Mouse (Mus musculus): ENCODE results near the gene Mknk1. TPM values are rescaled to one million over a fixed set of nuclear protein-coding genes. Genes with fewer than 3 reads are reported as not detected.
A peak's percentile ranks its signal among the peaks of the same experiment; 100 is the strongest.

Gene Mknk1
- total and polyA plus RNA-seq, 3 experiments: 25.8 to 38.5 TPM; not detected in 1

- H3K36me3 ChIP-seq (ENCODE audit: control insufficient read depth in 1 of 2, insufficient read depth in 2 of 2, low read length in 2 of 2): peaks cover 8 to 28% of the 10 kb centered on the region in 2 experiments
These were observed 18.4 kb downstream of the Mknk1 start for GRCm38 (mm10) chr4:115857293-115857883.

GRCm38 (mm10) chr4:115863352-115863751 is 24.4 kb downstream of the Mknk1 start:
- H3K36me3 ChIP-seq (ENCODE audit: control insufficient read depth in 1 of 2, insufficient read depth in 2 of 2, low read length in 2 of 2): peaks cover under 1 to 14% of the 10 kb centered on the region in 2 experiments; a peak in 3 of 4 replicates
- no peak overlapping the region for H3K9ac ChIP-seq (ENCODE audit: control insufficient read depth, low read depth, low read length, poor library complexity, severe bottlenecking)
- H3K9me3 ChIP-seq (replicated peaks; ENCODE audit: insufficient read depth, low read length): no peaks in the 10 kb centered on the region

More at GRCm38 (mm10) chr4:115857293-115857883, 18.4 kb downstream of the Mknk1 start:
- TF ChIP-seq POLR2A (IDR thresholded peaks at IDR 0.05; ENCODE audit: control insufficient read depth in 1 of 2, insufficient read depth in 1 of 2, low read depth in 1 of 2, low read length in 2 of 2, poor library complexity in 1 of 2) (no peak), GATA1 (IDR thresholded peaks at IDR 0.05; ENCODE audit: low read depth, low read length) (0 out of 2 replicates have a peak, but pooled peaks have one; percentile 19), SMC3 (IDR thresholded peaks at IDR 0.05; ENCODE audit: low read depth, low read length) (no peak), JUND (IDR thresholded peaks at IDR 0.05; ENCODE audit: low read depth, low read length) (0 out of 2 replicates have a peak, but pooled peaks have one; percentile 12), NELFE (IDR thresholded peaks at IDR 0.05; ENCODE audit: low read depth, low read length) (no peak), E2F4 (IDR thresholded peaks at IDR 0.05; ENCODE audit: borderline replicate concordance, low read depth, low read length) (no peak), USF2 (IDR thresholded peaks at IDR 0.05; ENCODE audit: borderline replicate concordance in 1 of 2, insufficient read depth in 1 of 2, low read depth in 1 of 2, low read length in 2 of 2) (no peak), UBTF (IDR thresholded peaks at IDR 0.05; ENCODE audit: borderline replicate concordance, insufficient read depth, low read depth, low read length) (no peak), GABPA (IDR thresholded peaks at IDR 0.05; ENCODE audit: low read depth, low read length) (no peak), MYC (IDR thresholded peaks at IDR 0.05; ENCODE audit: low read depth, low read length) (no peak), ZNF384 (IDR thresholded peaks at IDR 0.05; ENCODE audit: low read depth, low read length) (no peak), POLR2AphosphoS5 (IDR thresholded peaks at IDR 0.05; ENCODE audit: borderline replicate concordance, low read depth, low read length) (no peak), MXI1 (IDR thresholded peaks at IDR 0.05; ENCODE audit: low read depth, low read length) (no peak; the same call in 1 of the 2 replicates), EP300 (IDR thresholded peaks at IDR 0.05; ENCODE audit: low read depth in 1 of 2, low read length in 2 of 2) (peak; percentile 35 to 72; a peak in 2 of 4 replicates), MAZ (IDR thresholded peaks at IDR 0.05; ENCODE audit: low read depth, low read length) (no peak), MYB (IDR thresholded peaks at IDR 0.05; ENCODE audit: low read depth, low read length) (no peak), POLR2AphosphoS2 (IDR thresholded peaks at IDR 0.05; ENCODE audit: low read length) (no peak), TCF12 (IDR thresholded peaks at IDR 0.05; ENCODE audit: low read depth, low read length) (peak; percentile 81), RAD21 (IDR thresholded peaks at IDR 0.05; ENCODE audit: low read depth, low read length) (no peak), CHD2 (IDR thresholded peaks at IDR 0.05; ENCODE audit: low read length) (no peak), CHD1 (IDR thresholded peaks at IDR 0.05; ENCODE audit: low read depth, low read length) (no peak), USF1 (IDR thresholded peaks at IDR 0.05; ENCODE audit: low read depth, low read length) (no peak), TAL1 (IDR thresholded peaks at IDR 0.05; ENCODE audit: low read length) (no peak; the same call in 1 of the 2 replicates), ZMIZ1 (IDR thresholded peaks at IDR 0.05; ENCODE audit: low read depth, low read length) (no peak), SIN3A (IDR thresholded peaks at IDR 0.05; ENCODE audit: low read length) (peak; percentile 38; the same call in 1 of the 2 replicates), HCFC1 (IDR thresholded peaks at IDR 0.05; ENCODE audit: low read depth, low read length) (no peak), RCOR1 (IDR thresholded peaks at IDR 0.05; ENCODE audit: low read depth, low read length) (peak; percentile 37; the same call in 1 of the 2 replicates), TBP (IDR thresholded peaks at IDR 0.05; ENCODE audit: low read depth, low read length) (no peak), MAFK (IDR thresholded peaks at IDR 0.05; ENCODE audit: borderline replicate concordance, low read depth, low read length) (no peak), ETS1 (IDR thresholded peaks at IDR 0.05; ENCODE audit: low read depth, low read length) (peak; percentile 92), NRF1 (IDR thresholded peaks at IDR 0.05; ENCODE audit: insufficient read depth, low read depth, low read length, poor library complexity, severe bottlenecking) (no peak), ZC3H11A (IDR thresholded peaks at IDR 0.05; ENCODE audit: low read depth, low read length) (no peak), CTCF (IDR thresholded peaks at IDR 0.05 in 2 of 3, conservative IDR thresholded peaks at IDR 0.05 in 1 of 3; ENCODE audit: control insufficient read depth in 1 of 3, insufficient read depth in 1 of 3, low read depth in 2 of 3, low read length in 3 of 3, poor library complexity in 1 of 3, severe bottlenecking in 1 of 3) (no peak), MEF2A (IDR thresholded peaks at IDR 0.05; ENCODE audit: extremely low read depth, insufficient replicate concordance, low read depth, low read length, poor library complexity, severe bottlenecking) (no peak), MAX (IDR thresholded peaks at IDR 0.05; ENCODE audit: low read length) (no peak), ZKSCAN1 (IDR thresholded peaks at IDR 0.05; ENCODE audit: low read depth, low read length) (no peak)
- Histone ChIP-seq H3K9ac (ENCODE audit: control insufficient read depth, low read depth, low read length, poor library complexity, severe bottlenecking) (peak overlapping the region; percentile 5; the same call in 1 of the 2 replicates), H3K27me3 (ENCODE audit: control insufficient read depth in 1 of 2, insufficient read depth in 2 of 2, low read length in 2 of 2) (no peaks in the 10 kb centered on the region), H3K9me3 (replicated peaks; ENCODE audit: insufficient read depth, low read length) (no peaks in the 10 kb centered on the region), H3K27ac (ENCODE audit: control insufficient read depth, low read depth, low read length) (peak overlapping the region; percentile 68), H3K79me2 (ENCODE audit: control insufficient read depth, insufficient read depth, low read length, poor library complexity) (no peaks in the 10 kb centered on the region), H3K4me3 (ENCODE audit: control insufficient read depth in 1 of 2, insufficient read depth in 1 of 2, low read depth in 2 of 2, low read length in 2 of 2) (no peak overlapping the region), H3K4me1 (ENCODE audit: control insufficient read depth in 1 of 2, insufficient read depth in 2 of 2, low read length in 2 of 2) (peaks cover 23 to 37% of the 10 kb centered on the region in 2 experiments)
- peak; percentile 83 for DNase-seq (ENCODE audit: low read depth, low spot score)

More at GRCm38 (mm10) chr4:115863352-115863751, 24.4 kb downstream of the Mknk1 start:
- Histone ChIP-seq H3K27ac (ENCODE audit: control insufficient read depth, low read depth, low read length) (no peak overlapping the region), H3K79me2 (ENCODE audit: control insufficient read depth, insufficient read depth, low read length, poor library complexity) (no peaks in the 10 kb centered on the region), H3K4me1 (ENCODE audit: control insufficient read depth in 1 of 2, insufficient read depth in 2 of 2, low read length in 2 of 2) (peaks cover 0 to 2% of the 10 kb centered on the region in 2 experiments; a peak in 1 of 4 replicates), H3K27me3 (ENCODE audit: control insufficient read depth in 1 of 2, insufficient read depth in 2 of 2, low read length in 2 of 2) (no peaks in the 10 kb centered on the region), H3K4me3 (ENCODE audit: control insufficient read depth in 1 of 2, insufficient read depth in 1 of 2, low read depth in 2 of 2, low read length in 2 of 2) (no peak overlapping the region)
- DNase-seq (ENCODE audit: low read depth, low spot score): no peak
- TF ChIP-seq ZMIZ1 (IDR thresholded peaks at IDR 0.05; ENCODE audit: low read depth, low read length) (no peak), RCOR1 (IDR thresholded peaks at IDR 0.05; ENCODE audit: low read depth, low read length) (no peak), GABPA (IDR thresholded peaks at IDR 0.05; ENCODE audit: low read depth, low read length) (no peak), BHLHE40 (IDR thresholded peaks at IDR 0.05; ENCODE audit: borderline replicate concordance, low read depth, low read length) (no peak), RAD21 (IDR thresholded peaks at IDR 0.05; ENCODE audit: low read depth, low read length) (no peak), MAZ (IDR thresholded peaks at IDR 0.05; ENCODE audit: low read depth, low read length) (no peak), NELFE (IDR thresholded peaks at IDR 0.05; ENCODE audit: low read depth, low read length) (no peak), JUND (IDR thresholded peaks at IDR 0.05; ENCODE audit: low read depth, low read length) (no peak), USF2 (IDR thresholded peaks at IDR 0.05; ENCODE audit: borderline replicate concordance in 1 of 2, insufficient read depth in 1 of 2, low read depth in 1 of 2, low read length in 2 of 2) (no peak), ZNF384 (IDR thresholded peaks at IDR 0.05; ENCODE audit: low read depth, low read length) (no peak), MAX (IDR thresholded peaks at IDR 0.05; ENCODE audit: low read length) (no peak), KAT2A (conservative IDR thresholded peaks at IDR 0.05; ENCODE audit: low read depth, low read length) (no peak)

Data from MEL (cell line).